ENCODE assay signal across 9 mouse cellular contexts in genomic region chr14:54913343-54913742, GRCm38 (mm10). TPM values are rescaled to one million over a fixed set of nuclear protein-coding genes. Genes with fewer than 3 reads are reported as not detected.
DNase-seq lines count a peak whose midpoint lies in the region; ATAC-seq and TF ChIP-seq lines count a peak whose summit lies in the region.
"Had no signal": no experiment of that assay in that cellular context is flagged by ENCODE, and none has a peak within 500 bp of the region (broad histone marks: within the 10 kb centered on the region; RNA-seq: fewer than 3 reads in every experiment).

No protein-coding gene starts in this region.

- H3K4me2 ChIP-seq in embryonic facial prominence, embryonic 13.5 days = peak overlapping the region; percentile 83
- peak overlapping the region; percentile 93 for H3K4me2 ChIP-seq in hindbrain, postnatal 0 days (ENCODE audit: low read depth, low read length)
- H3K4me2 ChIP-seq in midbrain, embryonic 16.5 days (ENCODE audit: low read length) = peak overlapping the region; percentile 96

- 15% methylated on average over 10 of the region's 10 CpGs for WGBS in embryonic facial prominence, embryonic 13.5 days
- WGBS in hindbrain, postnatal 0 days = 12% methylated on average over 10 of the region's 10 CpGs
- WGBS in midbrain, embryonic 16.5 days = 17% methylated on average over 10 of the region's 10 CpGs

- H3K4me1 ChIP-seq in embryonic facial prominence, embryonic 13.5 days = peaks cover 32% of the 10 kb centered on the region
- H3K4me1 ChIP-seq in hindbrain, postnatal 0 days (ENCODE audit: insufficient read depth, low read length) = peaks cover 17% of the 10 kb centered on the region; the same call in 1 of the 2 replicates
- peaks cover 20% of the 10 kb centered on the region for H3K4me1 ChIP-seq in midbrain, embryonic 16.5 days (ENCODE audit: control insufficient read depth, insufficient read depth, low read length)

- no peaks in the 10 kb centered on the region for H3K9me3 ChIP-seq in embryonic facial prominence, embryonic 13.5 days
- H3K9me3 ChIP-seq in hindbrain, postnatal 0 days (ENCODE audit: low read length) = no peaks in the 10 kb centered on the region
- no peaks in the 10 kb centered on the region for H3K9me3 ChIP-seq in midbrain, embryonic 16.5 days (replicated peaks; ENCODE audit: control insufficient read depth, low read length, poor library complexity, severe bottlenecking)

- no peak for TF ChIP-seq CTCF in layer of hippocampus, adult 2 months (conservative IDR thresholded peaks at IDR 0.05)
- TF ChIP-seq CTCF in hindbrain, postnatal 0 days (IDR thresholded peaks at IDR 0.05; ENCODE audit: low read depth) = no peak

- no peak for DNase-seq in layer of hippocampus, adult 2 months (ENCODE audit: low spot score in 2 of 2)
- no peak for DNase-seq in layer of hippocampus, postnatal 14 days (ENCODE audit: low spot score in 2 of 2)
- DNase-seq in hindbrain, postnatal 0 days (ENCODE audit: low spot score) = peak; percentile 21
- DNase-seq in thymus, postnatal 36 days = no peak
- no peak for DNase-seq in spleen, postnatal 14 days (ENCODE audit: low spot score in 2 of 2)
- no peak for DNase-seq in yolk sac, embryonic 10.5 days (ENCODE audit: low spot score)

- H3K9ac ChIP-seq in embryonic facial prominence, embryonic 13.5 days = peak overlapping the region; percentile 98
- peak overlapping the region; percentile 99 for H3K9ac ChIP-seq in hindbrain, postnatal 0 days (replicated peaks; ENCODE audit: low read length)
- H3K9ac ChIP-seq in midbrain, embryonic 16.5 days (ENCODE audit: low read depth, low read length) = peak overlapping the region; percentile 98

- no peaks in the 10 kb centered on the region for H3K27me3 ChIP-seq in embryonic facial prominence, embryonic 13.5 days
- H3K27me3 ChIP-seq in hindbrain, postnatal 0 days (ENCODE audit: insufficient read depth, low read length) = no peaks in the 10 kb centered on the region
- no peaks in the 10 kb centered on the region for H3K27me3 ChIP-seq in midbrain, embryonic 16.5 days (ENCODE audit: control insufficient read depth, insufficient read depth, low read depth, low read length)

- H3K4me3 ChIP-seq in layer of hippocampus, adult 2 months = peak overlapping the region; percentile 99
- peak overlapping the region; percentile 95 for H3K4me3 ChIP-seq in embryonic facial prominence, embryonic 13.5 days
- peak overlapping the region; percentile 97 for H3K4me3 ChIP-seq in hindbrain, postnatal 0 days (ENCODE audit: low read length)
- peak overlapping the region; percentile 78 for H3K4me3 ChIP-seq in midbrain, embryonic 16.5 days (ENCODE audit: low read depth, low read length)

- peaks cover 58% of the 10 kb centered on the region for H3K36me3 ChIP-seq in embryonic facial prominence, embryonic 13.5 days
- peaks cover 11% of the 10 kb centered on the region; the same call in 1 of the 2 replicates for H3K36me3 ChIP-seq in hindbrain, postnatal 0 days (ENCODE audit: insufficient read depth, low read length)
- peaks cover 2% of the 10 kb centered on the region; the same call in 1 of the 2 replicates for H3K36me3 ChIP-seq in midbrain, embryonic 16.5 days (ENCODE audit: control insufficient read depth, insufficient read depth, low read length)

- ATAC-seq in embryonic facial prominence, embryonic 13.5 days (ENCODE audit: insufficient number of reproducible peaks, insufficient read depth, low FRiP score, low TSS enrichment, low read depth) = no peak
- no peak for ATAC-seq in hindbrain, postnatal 0 days
- ATAC-seq in midbrain, embryonic 16.5 days = peak; percentile 15; the same call in 1 of the 2 replicates

- peak overlapping the region; percentile 100 for H3K27ac ChIP-seq in layer of hippocampus, adult 2 months
- peak overlapping the region; percentile 89 for H3K27ac ChIP-seq in embryonic facial prominence, embryonic 13.5 days
- H3K27ac ChIP-seq in hindbrain, postnatal 0 days = peak overlapping the region; percentile 96
- H3K27ac ChIP-seq in midbrain, embryonic 16.5 days (ENCODE audit: low read length) = peak overlapping the region; percentile 93

RNA-seq across cellular contexts. Expression of gene Slc22a17, which starts 0.4 kb away (rescaled TPM):
- 100 to 1,000 TPM; 666 to 700 TPM for total RNA-seq in layer of hippocampus, adult 2 months (2021)
- total RNA-seq in layer of hippocampus, postnatal 14 days (2021) = 100 to 1,000 TPM; 676 to 680 TPM
- polyA plus RNA-seq in embryonic facial prominence, embryonic 13.5 days (2015; fragmentation: Nextera tagmentation; extraction: Ambion mirVana) = 74.3 and 84.7 TPM in 2 replicates
- total RNA-seq in hindbrain, postnatal 0 days (2014; rRNA removed) = 605 and 606 TPM in 2 replicates
- 349 and 369 TPM in 2 replicates for polyA plus RNA-seq in hindbrain, postnatal 0 days (2015; fragmentation: Nextera tagmentation; extraction: Ambion mirVana)
- polyA plus RNA-seq in midbrain, embryonic 16.5 days (2015; fragmentation: Nextera tagmentation; extraction: Ambion mirVana) = 219 and 245 TPM in 2 replicates

RNA-seq across cellular contexts. Expression of gene Efs, which starts 12.6 kb away (rescaled TPM):
- total RNA-seq in layer of hippocampus, adult 2 months (2021) = 10 to 100 TPM; 10.6 to 11.2 TPM
- 10 to 100 TPM; 14.7 to 17.0 TPM for total RNA-seq in layer of hippocampus, postnatal 14 days (2021)
- 50.3 and 50.9 TPM in 2 replicates for polyA plus RNA-seq in embryonic facial prominence, embryonic 13.5 days (2015; fragmentation: Nextera tagmentation; extraction: Ambion mirVana)
- total RNA-seq in hindbrain, postnatal 0 days (2014; rRNA removed) = 38.0 and 43.1 TPM in 2 replicates
- polyA plus RNA-seq in hindbrain, postnatal 0 days (2015; fragmentation: Nextera tagmentation; extraction: Ambion mirVana) = 12.9 and 13.8 TPM in 2 replicates
- polyA plus RNA-seq in midbrain, embryonic 16.5 days (2015; fragmentation: Nextera tagmentation; extraction: Ambion mirVana) = 11.7 and 12.9 TPM in 2 replicates
- total RNA-seq: hematopoietic stem cell, adult 5-6 weeks had no signal

RNA-seq across cellular contexts. Expression of gene Il25, which starts 19.2 kb away (rescaled TPM):
- total RNA-seq in layer of hippocampus, adult 2 months (2021) = not detected
- not detected for total RNA-seq in layer of hippocampus, postnatal 14 days (2021)
- polyA plus RNA-seq in embryonic facial prominence, embryonic 13.5 days (2015; fragmentation: Nextera tagmentation; extraction: Ambion mirVana) = 0.25 TPM in 1 of 2 replicates, not detected in the other
- not detected in 2 replicates for total RNA-seq in hindbrain, postnatal 0 days (2014; rRNA removed)
- polyA plus RNA-seq in hindbrain, postnatal 0 days (2015; fragmentation: Nextera tagmentation; extraction: Ambion mirVana) = 0.95 and 1.2 TPM in 2 replicates
- polyA plus RNA-seq in midbrain, embryonic 16.5 days (2015; fragmentation: Nextera tagmentation; extraction: Ambion mirVana) = 0.46 and 0.51 TPM in 2 replicates
- total RNA-seq: hematopoietic stem cell, adult 5-6 weeks had no signal

RNA-seq across cellular contexts. Expression of gene Pabpn1, which starts 21.0 kb away (rescaled TPM):
- total RNA-seq in layer of hippocampus, adult 2 months (2021) = 100 to 1,000 TPM; 271 to 305 TPM
- total RNA-seq in layer of hippocampus, postnatal 14 days (2021) = 100 to 1,000 TPM; 256 to 278 TPM
- 140 and 163 TPM in 2 replicates for polyA plus RNA-seq in embryonic facial prominence, embryonic 13.5 days (2015; fragmentation: Nextera tagmentation; extraction: Ambion mirVana)
- 88.1 and 109 TPM in 2 replicates for total RNA-seq in hindbrain, postnatal 0 days (2014; rRNA removed)
- 145 and 154 TPM in 2 replicates for polyA plus RNA-seq in hindbrain, postnatal 0 days (2015; fragmentation: Nextera tagmentation; extraction: Ambion mirVana)
- 150 and 163 TPM in 2 replicates for polyA plus RNA-seq in midbrain, embryonic 16.5 days (2015; fragmentation: Nextera tagmentation; extraction: Ambion mirVana)

RNA-seq across cellular contexts. Expression of gene Cmtm5, which starts 22.7 kb away (rescaled TPM):
- total RNA-seq in layer of hippocampus, adult 2 months (2021) = 10 to 100 TPM; 66.9 to 78.4 TPM
- total RNA-seq in layer of hippocampus, postnatal 14 days (2021) = 10 to 100 TPM; 57.9 to 58.0 TPM
- 8.3 and 14.1 TPM in 2 replicates for polyA plus RNA-seq in embryonic facial prominence, embryonic 13.5 days (2015; fragmentation: Nextera tagmentation; extraction: Ambion mirVana)
- 62.6 and 74.1 TPM in 2 replicates for total RNA-seq in hindbrain, postnatal 0 days (2014; rRNA removed)
- 44.8 and 52.1 TPM in 2 replicates for polyA plus RNA-seq in hindbrain, postnatal 0 days (2015; fragmentation: Nextera tagmentation; extraction: Ambion mirVana)
- 9.5 and 14.8 TPM in 2 replicates for polyA plus RNA-seq in midbrain, embryonic 16.5 days (2015; fragmentation: Nextera tagmentation; extraction: Ambion mirVana)
- total RNA-seq: hematopoietic stem cell, adult 5-6 weeks had no signal
